19 mouse cellular contexts compared by ENCODE assay signal in the genomic region with DNA sequence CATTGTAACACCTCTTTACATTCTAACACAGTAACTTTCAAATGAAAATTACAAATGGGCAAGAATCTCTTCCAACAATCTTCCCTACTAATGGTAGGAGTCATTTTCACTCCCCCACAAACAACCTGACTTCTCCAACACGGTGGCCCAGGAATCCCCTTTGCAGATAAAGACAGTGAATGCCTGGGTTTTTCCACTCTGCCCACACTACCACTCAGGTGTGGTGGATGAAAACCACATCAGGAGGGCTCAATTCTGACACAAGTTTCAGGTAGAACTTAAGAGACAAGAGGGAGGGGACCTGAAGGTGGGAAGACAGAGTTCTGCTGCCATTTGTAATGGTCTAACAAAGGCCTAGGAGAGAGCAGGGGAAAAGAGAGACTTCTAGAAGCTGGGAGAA.
"Had no signal": no experiment of that assay in that cellular context is flagged by ENCODE, and none has a peak within 500 bp of the region (broad histone marks: within the 10 kb centered on the region; RNA-seq: fewer than 3 reads in every experiment).

No protein-coding gene starts in this region.

- ATAC-seq: midbrain, embryonic 15.5 days had no signal

- H3K4me2 ChIP-seq: liver, embryonic 15.5 days; lung, embryonic 14.5 days; midbrain, embryonic 12.5 days; midbrain, embryonic 15.5 days; neural tube, embryonic 13.5 days; neural tube, embryonic 15.5 days; stomach, embryonic 15.5 days had no signal

- H3K9me3 ChIP-seq: liver, embryonic 15.5 days; midbrain, embryonic 12.5 days; midbrain, embryonic 15.5 days; neural tube, embryonic 13.5 days; neural tube, embryonic 15.5 days; stomach, embryonic 15.5 days had no signal

- DNase-seq: lung, adult 18-20 months; lung, embryonic 14.5 days; lung, postnatal 10 days; retina, postnatal 1 day; right cerebral cortex, adult 18-20 months; right cerebral cortex, postnatal 25 days; right cerebral cortex, postnatal 4 days; spleen, adult 18-20 months; thymus, adult 2 months; thymus, postnatal 25 days; thymus, postnatal 4 days had no signal

- H3K36me3 ChIP-seq: liver, embryonic 15.5 days; midbrain, embryonic 12.5 days; midbrain, embryonic 15.5 days; neural tube, embryonic 13.5 days; neural tube, embryonic 15.5 days; stomach, embryonic 15.5 days had no signal

- H3K9ac ChIP-seq: liver, embryonic 15.5 days; lung, embryonic 14.5 days; midbrain, embryonic 12.5 days; midbrain, embryonic 15.5 days; neural tube, embryonic 13.5 days; neural tube, embryonic 15.5 days; stomach, embryonic 15.5 days had no signal

- H3K4me1 ChIP-seq: midbrain, embryonic 15.5 days had no signal

- H3K27me3 ChIP-seq: liver, embryonic 15.5 days; megakaryocyte, embryonic 14.5 days; midbrain, embryonic 12.5 days; midbrain, embryonic 15.5 days; neural tube, embryonic 13.5 days; neural tube, embryonic 15.5 days; stomach, embryonic 15.5 days had no signal

- H3K27ac ChIP-seq: midbrain, embryonic 12.5 days; midbrain, embryonic 15.5 days; neural tube, embryonic 13.5 days; neural tube, embryonic 15.5 days; stomach, embryonic 15.5 days; stomach, postnatal 0 days had no signal

- H3K4me3 ChIP-seq: liver, embryonic 15.5 days; megakaryocyte, embryonic 14.5 days; midbrain, embryonic 12.5 days; midbrain, embryonic 15.5 days; neural tube, embryonic 13.5 days; neural tube, embryonic 15.5 days; stomach, embryonic 15.5 days had no signal
